Mouse (Mus musculus): Measurements from ENCODE around the gene Sytl3. TPM values are rescaled to one million over a fixed set of nuclear protein-coding genes. Genes with fewer than 3 reads are reported as not detected.

The Sytl3 gene
- total and polyA plus RNA-seq, 3 experiments, result 27.6 to 73.2 (median 59.3) TPM

- no peak for DNase-seq (ENCODE audit: extremely low read depth)
- Histone ChIP-seq H3K36me3 (replicated peaks in 1 of 2; ENCODE audit: control insufficient read depth in 1 of 2, insufficient read depth in 1 of 2, low read length in 1 of 2) (peaks cover 29 to 90% of the 10 kb centered on the region in 2 experiments), H3K27me3 (replicated peaks) (no peaks in the 10 kb centered on the region), H3K4me2 (ENCODE audit: insufficient read depth, low read depth, poor library complexity, severe bottlenecking) (no peak overlapping the region), H3K9ac (ENCODE audit: insufficient read depth, low read depth) (no peak overlapping the region), H3K27ac (ENCODE audit: insufficient read depth, low read depth) (no peak overlapping the region), H3K79me2 (replicated peaks; ENCODE audit: control insufficient read depth, extremely low read depth, insufficient read depth, poor library complexity, severe bottlenecking) (peaks cover 91% of the 10 kb centered on the region), H3K4me1 (ENCODE audit: control insufficient read depth in 1 of 2, insufficient read depth in 2 of 2) (peaks cover 0 to 61% of the 10 kb centered on the region in 2 experiments; a peak in 3 of 4 replicates), H3K4me3 (replicated peaks in 1 of 3; ENCODE audit: low read depth in 2 of 3, low read length in 2 of 3, poor library complexity in 1 of 3) (no peak overlapping the region), H3K9me3 (replicated peaks; ENCODE audit: low read length) (no peaks in the 10 kb centered on the region)
- dilution Hi-C loops (cut with MboI; ENCODE audit: extremely low pct_ligation_motif_present, extremely low pct_unique_long_range_greater_than_20kb, low sequenced_read_pairs), result no loop called here
- in situ Hi-C loops (cut with MboI; ENCODE audit: low pct_ligation_motif_present, low pct_unique_long_range_greater_than_20kb, low sequenced_read_pairs), result no loop called here
- TF ChIP-seq JUN (IDR thresholded peaks at IDR 0.05; ENCODE audit: insufficient read depth, low read depth, low read length), result no peak
These were observed 110.7 kb downstream of the Sytl3 start for GRCm38 (mm10) chr17:6769602-6770001.

GRCm38 (mm10) chr17:6771661-6772489 is 113.0 kb downstream of the Sytl3 start:
- H3K27ac ChIP-seq (ENCODE audit: insufficient read depth, low read depth), result no peak overlapping the region
- DNase-seq (ENCODE audit: extremely low read depth), result no peak
- no peak overlapping the region for H3K4me3 ChIP-seq (replicated peaks in 1 of 3; ENCODE audit: low read depth in 2 of 3, low read length in 2 of 3, poor library complexity in 1 of 3)
- H3K4me1 ChIP-seq (ENCODE audit: control insufficient read depth in 1 of 2, insufficient read depth in 2 of 2), result peaks cover 7 to 68% of the 10 kb centered on the region in 2 experiments
- TF ChIP-seq CTCF (conservative IDR thresholded peaks at IDR 0.05 in 1 of 2, IDR thresholded peaks at IDR 0.05 in 1 of 2; ENCODE audit: low read depth in 2 of 2, low read length in 2 of 2), result no peak
- no peak for TF ChIP-seq RCOR1 (conservative IDR thresholded peaks at IDR 0.05; ENCODE audit: low read depth, low read length)
- TF ChIP-seq USF2 (conservative IDR thresholded peaks at IDR 0.05; ENCODE audit: low read depth, low read length), result no peak
- no peak for TF ChIP-seq USF1 (IDR thresholded peaks at IDR 0.05; ENCODE audit: low read depth, low read length)
- TF ChIP-seq MAFK (IDR thresholded peaks at IDR 0.05; ENCODE audit: insufficient replicate concordance, low read length), result no peak
- no peak for TF ChIP-seq MAX (IDR thresholded peaks at IDR 0.05; ENCODE audit: low read length)
- no peak for TF ChIP-seq CHD1 (IDR thresholded peaks at IDR 0.05; ENCODE audit: low read depth, low read length)
- no peak for TF ChIP-seq ZMIZ1 (IDR thresholded peaks at IDR 0.05; ENCODE audit: low read depth, low read length)
- TF ChIP-seq SIN3A (IDR thresholded peaks at IDR 0.05; ENCODE audit: low read length), result no peak
- TF ChIP-seq MYC (IDR thresholded peaks at IDR 0.05; ENCODE audit: low read depth, low read length), result no peak
- TF ChIP-seq CHD2 (IDR thresholded peaks at IDR 0.05; ENCODE audit: low read length), result no peak
- TF ChIP-seq JUN (IDR thresholded peaks at IDR 0.05; ENCODE audit: insufficient read depth, low read depth, low read length), result no peak
- TF ChIP-seq MAZ (IDR thresholded peaks at IDR 0.05; ENCODE audit: low read depth, low read length), result no peak
- TF ChIP-seq BHLHE40 (IDR thresholded peaks at IDR 0.05; ENCODE audit: low read depth, low read length), result no peak
- TF ChIP-seq ZKSCAN1 (IDR thresholded peaks at IDR 0.05; ENCODE audit: borderline replicate concordance, low read depth, low read length), result no peak
- no peak for TF ChIP-seq UBTF (IDR thresholded peaks at IDR 0.05; ENCODE audit: low read depth, low read length)
- no peak for TF ChIP-seq ZC3H11A (IDR thresholded peaks at IDR 0.05; ENCODE audit: low read depth, low read length)
- no peak for TF ChIP-seq MXI1 (IDR thresholded peaks at IDR 0.05; ENCODE audit: low read depth, low read length)
- TF ChIP-seq MEF2A (IDR thresholded peaks at IDR 0.05; ENCODE audit: borderline replicate concordance, low read depth, low read length), result no peak
- TF ChIP-seq NRF1 (IDR thresholded peaks at IDR 0.05; ENCODE audit: low read depth, low read length), result no peak
- H3K36me3 ChIP-seq (replicated peaks in 1 of 2; ENCODE audit: control insufficient read depth in 1 of 2, insufficient read depth in 1 of 2, low read length in 1 of 2), result peaks cover 30 to 81% of the 10 kb centered on the region in 2 experiments
- H3K9ac ChIP-seq (ENCODE audit: insufficient read depth, low read depth), result no peak overlapping the region
- H3K4me2 ChIP-seq (ENCODE audit: insufficient read depth, low read depth, poor library complexity, severe bottlenecking), result no peak overlapping the region
- H3K79me2 ChIP-seq (replicated peaks; ENCODE audit: control insufficient read depth, extremely low read depth, insufficient read depth, poor library complexity, severe bottlenecking), result peaks cover 94% of the 10 kb centered on the region
- no peaks in the 10 kb centered on the region for H3K27me3 ChIP-seq (replicated peaks)
- H3K9me3 ChIP-seq (replicated peaks; ENCODE audit: low read length), result no peaks in the 10 kb centered on the region
- in situ Hi-C loops (cut with MboI; ENCODE audit: low pct_ligation_motif_present, low pct_unique_long_range_greater_than_20kb, low sequenced_read_pairs), result no loop called here
- dilution Hi-C loops (cut with MboI; ENCODE audit: extremely low pct_ligation_motif_present, extremely low pct_unique_long_range_greater_than_20kb, low sequenced_read_pairs), result no loop called here

Data from CH12.LX (cell line).